Mouse (Mus musculus) spleen, adult 10 weeks (tissue): ENCODE data around the gene Samt4. TPM values are rescaled to one million over a fixed set of nuclear protein-coding genes. Genes with fewer than 3 reads are reported as not detected.

ENCODE experiments used
- polyA plus RNA-seq: library from polyadenylated mRNA; stranded (reverse); fragments of 350-450 nt; fragmentation: Illumina TruSeq; extraction: RNeasy Lipid Tissue Mini Kit (QIAGEN cat#74804); gene quantifications from one replicate; pipeline ENCODE4 v1.2.3, GENCODE M21; 2015; ENCODE audit warnings: low replicate concordance; ENCODE audit not compliant: insufficient read depth

Samt4 gene
- polyA plus RNA-seq: not detected

DNA sequence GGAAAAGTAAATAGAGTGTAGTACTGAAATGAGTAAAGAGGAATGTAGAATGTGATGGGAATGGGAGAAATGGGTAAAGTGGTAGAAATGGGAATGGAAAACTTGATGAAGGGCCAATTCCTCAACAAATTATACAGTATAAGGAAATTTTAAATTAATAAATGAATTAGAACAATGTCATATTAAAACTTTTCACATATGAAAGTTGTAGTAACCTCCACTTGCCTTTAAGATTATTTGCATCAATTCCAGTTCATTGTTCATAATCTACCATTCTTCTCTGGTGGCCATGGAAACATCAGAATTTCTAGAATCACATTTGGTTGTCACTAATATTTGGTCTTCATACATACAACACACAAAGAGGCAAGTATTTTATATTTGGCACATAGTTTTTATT lies at the start of gene Samt4:
Gene Samt4, plus strand, starts transcription at position 301 of the 400 bp plus-strand sequence.

Other genes starting within 250 kb of the Samt4 start
- not detected for gene 4930524N10Rik, start 138.6 kb upstream of the Samt4 start, polyA plus RNA-seq
- gene Samt2, start 97.4 kb downstream of the Samt4 start, polyA plus RNA-seq: not detected